Mouse (Mus musculus): ENCODE results near the gene Nlgn1. TPM values are rescaled to one million over a fixed set of nuclear protein-coding genes. Genes with fewer than 3 reads are reported as not detected.
A peak's percentile ranks its signal among the peaks of the same experiment; 100 is the strongest.

The Nlgn1 gene
- polyA plus RNA-seq, 1 experiment: not detected

DNA sequence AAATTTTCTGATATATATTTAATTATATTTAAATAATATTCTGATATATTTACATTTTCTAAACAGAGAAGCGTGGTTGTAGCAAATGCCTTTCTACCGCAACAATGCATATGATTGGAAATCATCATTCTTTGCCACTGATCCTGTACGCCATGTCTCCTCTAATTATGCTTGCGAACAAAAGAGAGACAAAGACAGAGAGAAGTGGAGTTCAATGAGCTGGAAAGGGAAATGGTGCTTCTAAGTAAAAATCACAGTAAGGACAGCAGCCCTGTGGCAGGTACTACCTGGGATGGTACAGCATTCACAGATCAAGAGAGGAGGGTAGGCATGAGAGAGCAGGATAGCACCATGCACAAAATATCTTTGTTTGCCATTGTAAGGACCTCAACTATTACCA, 156.9 kb downstream of the Nlgn1 start:
- no peak overlapping the region for H3K4me3 ChIP-seq
- H3K27me3 ChIP-seq (ENCODE audit: control insufficient read depth, insufficient read depth, insufficient read length): no peaks in the 10 kb centered on the region
- no peak for TF ChIP-seq TCF12 (IDR thresholded peaks at IDR 0.05; ENCODE audit: insufficient read depth, poor library complexity, severe bottlenecking)
- no peak for TF ChIP-seq CEBPB (IDR thresholded peaks at IDR 0.05; ENCODE audit: insufficient read depth, poor library complexity, severe bottlenecking)
- TF ChIP-seq POLR2AphosphoS2 (IDR thresholded peaks at IDR 0.05; ENCODE audit: insufficient read length, low read depth): no peak
- no peak for TF ChIP-seq E2F4 (IDR thresholded peaks at IDR 0.05; ENCODE audit: insufficient read depth)
- no peak for TF ChIP-seq MYOG (IDR thresholded peaks at IDR 0.05; ENCODE audit: control insufficient read depth in 1 of 3, insufficient read depth in 1 of 3, insufficient read length in 2 of 3, low read depth in 2 of 3)
- TF ChIP-seq POLR2A (IDR thresholded peaks at IDR 0.05; ENCODE audit: insufficient read length, low read depth): no peak
- TF ChIP-seq MYOD1 (IDR thresholded peaks at IDR 0.05; ENCODE audit: control insufficient read depth in 1 of 3, insufficient read length in 2 of 3, low read depth in 2 of 3): no peak
- TF ChIP-seq MAX (IDR thresholded peaks at IDR 0.05; ENCODE audit: low read depth): no peak
- TF ChIP-seq SRF (IDR thresholded peaks at IDR 0.05; ENCODE audit: control insufficient read depth, insufficient read length, low read depth): no peak
- no peak for TF ChIP-seq USF1 (IDR thresholded peaks at IDR 0.05; ENCODE audit: low read depth)
- no peak for TF ChIP-seq REST (IDR thresholded peaks at IDR 0.05; ENCODE audit: insufficient read depth, insufficient read length)
- no peak for TF ChIP-seq TCF3 (IDR thresholded peaks at IDR 0.05; ENCODE audit: insufficient read length, low read depth)
- no peak overlapping the region for H3K4me2 ChIP-seq (ENCODE audit: low read depth)
- no peak overlapping the region for H3ac ChIP-seq (ENCODE audit: control insufficient read depth, insufficient read length)
- no peaks in the 10 kb centered on the region for H3K36me3 ChIP-seq (ENCODE audit: control insufficient read depth, insufficient read depth)
- no peaks in the 10 kb centered on the region for H3K79me2 ChIP-seq (ENCODE audit: control insufficient read depth, insufficient read depth)

DNA sequence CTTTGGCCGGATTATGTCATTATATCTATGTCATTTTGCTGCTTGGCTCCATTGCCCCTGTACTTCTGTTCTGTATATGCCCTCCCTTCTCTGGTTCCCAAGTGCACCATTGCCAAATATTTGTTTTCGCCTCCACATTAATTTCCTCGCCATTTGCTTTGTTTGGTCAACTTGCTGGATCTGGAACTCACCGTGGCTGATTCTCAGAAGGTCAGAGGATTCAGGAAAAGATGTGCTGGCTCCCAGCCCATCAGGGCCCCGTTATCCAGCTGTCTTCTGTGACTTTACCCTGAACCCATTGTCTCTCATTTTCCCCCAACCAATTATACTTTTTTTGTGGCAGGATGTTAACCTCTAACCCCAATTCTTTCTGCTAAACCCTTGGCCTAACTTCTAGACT, 158.0 kb downstream of the Nlgn1 start:
- H3K27me3 ChIP-seq (ENCODE audit: control insufficient read depth, insufficient read depth, insufficient read length): no peaks in the 10 kb centered on the region
- no peaks in the 10 kb centered on the region for H3K36me3 ChIP-seq (ENCODE audit: control insufficient read depth, insufficient read depth)
- no peak for TF ChIP-seq POLR2AphosphoS2 (IDR thresholded peaks at IDR 0.05; ENCODE audit: insufficient read length, low read depth)
- TF ChIP-seq CEBPB (IDR thresholded peaks at IDR 0.05; ENCODE audit: insufficient read depth, poor library complexity, severe bottlenecking): no peak
- no peak for TF ChIP-seq MYOG (IDR thresholded peaks at IDR 0.05; ENCODE audit: control insufficient read depth in 1 of 3, insufficient read depth in 1 of 3, insufficient read length in 2 of 3, low read depth in 2 of 3)
- TF ChIP-seq TCF3 (IDR thresholded peaks at IDR 0.05; ENCODE audit: insufficient read length, low read depth): no peak
- no peak for TF ChIP-seq TCF12 (IDR thresholded peaks at IDR 0.05; ENCODE audit: insufficient read depth, poor library complexity, severe bottlenecking)
- TF ChIP-seq MYOD1 (IDR thresholded peaks at IDR 0.05; ENCODE audit: control insufficient read depth in 1 of 3, insufficient read length in 2 of 3, low read depth in 2 of 3): no peak
- no peak for TF ChIP-seq E2F4 (IDR thresholded peaks at IDR 0.05; ENCODE audit: insufficient read depth)
- H3ac ChIP-seq (ENCODE audit: control insufficient read depth, insufficient read length): no peak overlapping the region
- no peaks in the 10 kb centered on the region for H3K79me2 ChIP-seq (ENCODE audit: control insufficient read depth, insufficient read depth)
- no peak overlapping the region for H3K4me2 ChIP-seq (ENCODE audit: low read depth)
- no peak overlapping the region for H3K4me3 ChIP-seq

DNA sequence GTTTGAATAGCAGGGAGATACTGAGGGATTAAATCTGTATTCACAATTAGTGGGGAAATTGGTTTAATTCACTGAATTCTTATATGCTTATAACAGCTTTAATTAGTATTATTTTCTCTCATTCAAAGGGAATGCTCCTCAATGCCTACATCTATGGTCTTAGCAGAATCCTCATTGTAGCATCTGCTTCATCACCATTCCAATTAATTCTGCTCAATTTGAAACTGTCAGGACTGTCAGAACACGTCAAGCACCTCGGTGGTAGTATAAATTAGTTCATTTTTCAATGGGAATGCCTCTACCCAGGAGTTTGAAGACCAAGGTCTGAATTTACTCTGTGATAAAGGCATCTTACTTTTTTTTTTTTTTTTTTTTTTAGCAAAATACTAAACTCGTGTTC, 158.6 kb downstream of the Nlgn1 start:
- H3K4me2 ChIP-seq (ENCODE audit: low read depth): no peak overlapping the region
- no peaks in the 10 kb centered on the region for H3K79me2 ChIP-seq (ENCODE audit: control insufficient read depth, insufficient read depth)
- H3K4me3 ChIP-seq: no peak overlapping the region
- H3ac ChIP-seq (ENCODE audit: control insufficient read depth, insufficient read length): no peak overlapping the region
- TF ChIP-seq POLR2AphosphoS2 (IDR thresholded peaks at IDR 0.05; ENCODE audit: insufficient read length, low read depth) (no peak), E2F4 (IDR thresholded peaks at IDR 0.05; ENCODE audit: insufficient read depth) (no peak), MYOD1 (IDR thresholded peaks at IDR 0.05; ENCODE audit: control insufficient read depth in 1 of 3, insufficient read length in 2 of 3, low read depth in 2 of 3) (no peak), POLR2A (IDR thresholded peaks at IDR 0.05; ENCODE audit: insufficient read length, low read depth) (no peak), CEBPB (IDR thresholded peaks at IDR 0.05; ENCODE audit: insufficient read depth, poor library complexity, severe bottlenecking) (no peak), TCF3 (IDR thresholded peaks at IDR 0.05; ENCODE audit: insufficient read length, low read depth) (no peak), USF1 (IDR thresholded peaks at IDR 0.05; ENCODE audit: low read depth) (no peak)
- no peaks in the 10 kb centered on the region for H3K36me3 ChIP-seq (ENCODE audit: control insufficient read depth, insufficient read depth)
- H3K27me3 ChIP-seq (ENCODE audit: control insufficient read depth, insufficient read depth, insufficient read length): no peaks in the 10 kb centered on the region

DNA sequence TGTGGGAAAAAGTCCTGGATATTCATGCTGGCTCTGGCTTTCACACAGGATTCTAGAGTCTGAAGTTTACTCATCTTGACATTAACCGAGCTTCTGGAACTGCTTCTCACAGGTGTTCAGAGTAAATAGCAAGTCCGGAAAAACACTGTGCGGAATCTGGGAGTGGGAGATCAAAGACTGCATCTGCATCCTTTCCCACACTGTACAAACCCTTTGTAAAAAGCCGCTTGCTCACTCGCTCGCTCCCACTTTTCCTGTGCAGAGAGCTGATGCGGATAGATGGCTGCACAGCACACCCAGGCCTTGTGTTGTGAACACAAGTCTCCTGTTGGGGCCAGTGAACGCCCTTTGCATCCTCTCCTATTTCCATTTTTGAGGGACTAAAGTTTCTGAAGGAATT, 165.5 kb downstream of the Nlgn1 start:
- TF ChIP-seq REST (IDR thresholded peaks at IDR 0.05; ENCODE audit: insufficient read depth, insufficient read length) (no peak), SRF (IDR thresholded peaks at IDR 0.05; ENCODE audit: control insufficient read depth, insufficient read length, low read depth) (no peak), POLR2A (IDR thresholded peaks at IDR 0.05; ENCODE audit: insufficient read length, low read depth) (no peak), MYOD1 (IDR thresholded peaks at IDR 0.05; ENCODE audit: control insufficient read depth in 1 of 3, insufficient read length in 2 of 3, low read depth in 2 of 3) (no peak), CEBPB (IDR thresholded peaks at IDR 0.05; ENCODE audit: insufficient read depth, poor library complexity, severe bottlenecking) (no peak), USF1 (IDR thresholded peaks at IDR 0.05; ENCODE audit: low read depth) (no peak), POLR2AphosphoS2 (IDR thresholded peaks at IDR 0.05; ENCODE audit: insufficient read length, low read depth) (no peak), MYOG (IDR thresholded peaks at IDR 0.05; ENCODE audit: control insufficient read depth in 1 of 3, insufficient read depth in 1 of 3, insufficient read length in 2 of 3, low read depth in 2 of 3) (no peak), MAX (IDR thresholded peaks at IDR 0.05; ENCODE audit: low read depth) (no peak), TCF12 (IDR thresholded peaks at IDR 0.05; ENCODE audit: insufficient read depth, poor library complexity, severe bottlenecking) (no peak), TCF3 (IDR thresholded peaks at IDR 0.05; ENCODE audit: insufficient read length, low read depth) (no peak), E2F4 (IDR thresholded peaks at IDR 0.05; ENCODE audit: insufficient read depth) (no peak)
- Histone ChIP-seq H3K27me3 (ENCODE audit: control insufficient read depth, insufficient read depth, insufficient read length) (no peaks in the 10 kb centered on the region), H3ac (ENCODE audit: control insufficient read depth, insufficient read length) (no peak overlapping the region), H3K36me3 (ENCODE audit: control insufficient read depth, insufficient read depth) (no peaks in the 10 kb centered on the region), H3K4me3 (no peak overlapping the region), H3K4me2 (ENCODE audit: low read depth) (no peak overlapping the region), H3K79me2 (ENCODE audit: control insufficient read depth, insufficient read depth) (no peaks in the 10 kb centered on the region)

DNA sequence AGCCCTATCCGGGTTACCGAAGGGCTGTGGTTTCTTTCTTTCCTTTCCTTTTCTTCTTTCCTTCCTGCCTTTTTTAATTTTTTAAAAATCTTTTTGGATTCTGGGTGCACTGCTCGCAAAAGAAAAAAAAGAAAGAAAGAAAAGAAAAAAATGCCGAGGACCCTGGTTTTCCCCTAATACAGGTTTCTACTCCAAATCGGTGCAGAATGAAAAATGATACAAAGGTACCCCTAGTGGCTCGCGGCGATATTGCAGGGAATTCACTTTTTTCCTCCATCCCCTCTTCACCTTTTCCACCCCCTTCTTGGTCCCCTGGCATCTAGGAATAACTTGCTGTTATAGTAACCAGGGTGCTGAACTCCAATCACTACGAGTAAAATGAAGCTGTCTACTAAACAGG, 178.5 kb downstream of the Nlgn1 start:
- Histone ChIP-seq H3K79me2 (ENCODE audit: control insufficient read depth, insufficient read depth) (no peaks in the 10 kb centered on the region), H3K36me3 (ENCODE audit: control insufficient read depth, insufficient read depth) (no peaks in the 10 kb centered on the region), H3K4me3 (no peak overlapping the region), H3K4me2 (ENCODE audit: low read depth) (peak overlapping the region; percentile 45), H3K27me3 (ENCODE audit: control insufficient read depth, insufficient read depth, insufficient read length) (no peaks in the 10 kb centered on the region), H3ac (ENCODE audit: control insufficient read depth, insufficient read length) (no peak overlapping the region)
- no peak for TF ChIP-seq MYOD1 (IDR thresholded peaks at IDR 0.05; ENCODE audit: control insufficient read depth in 1 of 3, insufficient read length in 2 of 3, low read depth in 2 of 3)
- TF ChIP-seq TCF12 (IDR thresholded peaks at IDR 0.05; ENCODE audit: insufficient read depth, poor library complexity, severe bottlenecking): no peak
- no peak for TF ChIP-seq REST (IDR thresholded peaks at IDR 0.05; ENCODE audit: insufficient read depth, insufficient read length)
- no peak for TF ChIP-seq SRF (IDR thresholded peaks at IDR 0.05; ENCODE audit: control insufficient read depth, insufficient read length, low read depth)
- TF ChIP-seq POLR2A (IDR thresholded peaks at IDR 0.05; ENCODE audit: insufficient read length, low read depth): no peak
- no peak for TF ChIP-seq USF1 (IDR thresholded peaks at IDR 0.05; ENCODE audit: low read depth)
- no peak for TF ChIP-seq CEBPB (IDR thresholded peaks at IDR 0.05; ENCODE audit: insufficient read depth, poor library complexity, severe bottlenecking)
- no peak for TF ChIP-seq MAX (IDR thresholded peaks at IDR 0.05; ENCODE audit: low read depth)
- TF ChIP-seq MYOG (IDR thresholded peaks at IDR 0.05; ENCODE audit: control insufficient read depth in 1 of 3, insufficient read depth in 1 of 3, insufficient read length in 2 of 3, low read depth in 2 of 3): no peak
- TF ChIP-seq E2F4 (IDR thresholded peaks at IDR 0.05; ENCODE audit: insufficient read depth): no peak
- TF ChIP-seq TCF3 (IDR thresholded peaks at IDR 0.05; ENCODE audit: insufficient read length, low read depth): no peak
